Mouse (Mus musculus): ENCODE data around the gene Rpl9.

Rpl9 gene

DNA sequence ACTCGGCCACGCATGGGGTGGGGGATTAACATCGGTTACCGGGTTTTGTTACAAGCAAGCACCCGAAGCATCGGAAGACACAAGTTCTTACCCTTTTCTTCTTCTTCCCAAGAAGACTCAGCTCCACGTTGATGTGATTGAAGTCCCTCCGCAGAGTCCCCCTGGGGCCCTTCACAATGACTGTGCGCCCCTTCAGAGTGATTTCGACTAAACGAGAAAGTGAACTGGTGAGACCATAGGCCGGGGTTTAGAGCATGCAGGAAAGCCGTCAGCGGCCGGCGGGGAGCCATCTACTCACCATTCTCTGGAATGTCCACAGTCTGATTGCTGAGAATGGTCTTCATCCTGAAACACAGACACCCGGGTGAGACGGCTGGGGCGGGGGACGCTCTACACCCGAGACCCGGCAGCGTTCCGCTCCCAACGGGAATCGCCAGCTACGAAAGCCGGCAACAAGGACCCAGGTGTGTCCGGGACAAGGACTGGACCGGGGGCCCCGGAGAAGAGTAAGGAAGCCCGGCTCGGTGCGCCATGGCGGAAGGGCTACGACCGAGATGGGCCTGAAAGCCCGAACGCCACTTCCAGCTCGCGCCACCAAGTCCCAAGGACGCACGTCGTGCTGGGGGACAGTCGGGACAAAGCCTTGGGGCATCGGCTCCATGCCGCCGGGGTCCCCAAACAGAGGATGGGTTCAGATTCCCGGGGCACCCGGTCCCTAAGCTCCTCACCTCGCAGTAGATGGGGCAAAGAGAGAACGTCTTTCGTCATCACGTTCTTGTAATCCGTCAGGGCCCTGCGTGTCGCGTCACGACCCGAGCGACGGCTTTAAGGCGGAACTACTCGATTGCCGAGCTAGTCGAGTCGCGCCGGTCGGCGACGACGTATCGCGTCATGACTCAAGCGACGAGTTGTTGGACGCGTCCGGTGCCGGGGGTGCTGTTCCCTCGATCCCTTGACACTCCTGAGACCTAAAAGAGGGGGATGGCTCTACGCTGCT is at the start of gene Rpl9, which contains the start of gene Lias:
Gene Rpl9 (minus strand): TSS at position 797 of the 997 bp plus-strand sequence.
Gene Lias (plus strand): TSS at position 850 of the 997 bp plus-strand sequence.
- DNase-seq = peak; percentile 95 to 100

GRCm38 (mm10) chr5:65438041-65438440 is 46.8 kb upstream of the Rpl9 start:
- DNase-seq = no peak

DNA sequence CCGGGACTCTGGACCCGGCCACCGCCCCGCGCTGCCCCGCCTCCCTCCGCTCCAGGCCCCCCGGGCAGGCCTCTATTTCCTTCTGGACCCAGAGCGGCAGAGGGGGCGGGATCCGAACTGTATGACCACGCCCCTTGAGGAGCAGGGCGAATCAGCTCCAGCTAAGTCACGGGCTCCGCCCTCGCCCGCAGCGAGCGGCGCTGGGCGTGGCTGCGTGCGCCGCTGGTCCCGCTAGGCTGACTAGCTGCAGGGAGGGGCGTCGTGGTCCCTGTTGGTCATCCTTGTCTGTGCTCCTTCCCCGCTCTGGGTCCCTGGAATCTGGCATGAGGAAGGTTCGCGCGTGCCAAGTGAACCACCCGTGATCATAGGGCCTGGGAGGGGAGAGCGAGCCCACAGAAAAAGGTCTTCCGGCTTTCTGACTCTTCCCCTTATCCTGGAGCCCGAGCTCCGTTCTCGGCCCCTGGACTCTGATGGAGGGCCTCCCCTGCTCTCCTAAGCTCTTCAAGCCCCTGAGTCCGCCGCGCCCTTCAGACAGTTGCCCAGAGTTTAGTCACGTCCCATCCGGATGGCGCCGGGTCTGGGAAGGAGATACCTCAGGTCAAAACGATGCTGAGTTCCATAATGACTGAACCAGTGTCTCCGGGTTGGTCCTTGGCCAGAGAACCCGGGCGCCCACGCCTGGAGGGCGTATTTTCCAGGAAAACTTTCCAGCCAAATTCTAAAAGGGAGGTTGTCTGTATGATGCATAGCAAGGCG is 44.7 kb upstream of the Rpl9 start, which contains the start of gene Ugdh:
Gene Ugdh (minus strand): TSS at position 144 of the 756 bp plus-strand sequence.
- DNase-seq = peak; percentile 98 to 100

DNA sequence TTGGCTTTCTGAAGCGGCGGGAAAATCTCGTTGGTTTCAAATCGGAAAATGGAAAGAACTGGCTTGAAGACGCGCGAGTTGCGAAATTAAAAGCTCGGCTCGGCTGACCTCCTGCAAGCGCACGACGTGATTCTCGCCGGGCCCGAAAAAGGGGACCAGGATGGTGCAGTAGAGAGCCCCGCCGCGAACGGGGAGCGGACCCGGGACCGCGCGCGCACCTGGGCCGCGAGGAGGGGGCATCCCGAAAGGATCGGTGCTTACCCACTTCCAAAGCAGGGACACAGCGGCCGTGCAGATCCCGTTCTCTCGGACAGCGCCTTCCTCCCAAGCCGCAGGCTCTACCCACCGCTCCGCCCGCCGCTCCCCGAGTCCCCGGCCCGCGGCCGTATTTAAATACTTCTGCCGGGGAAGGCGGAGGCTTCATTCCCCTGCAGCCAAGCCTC is 44.1 kb upstream of the Rpl9 start:
- no peak for DNase-seq

DNA sequence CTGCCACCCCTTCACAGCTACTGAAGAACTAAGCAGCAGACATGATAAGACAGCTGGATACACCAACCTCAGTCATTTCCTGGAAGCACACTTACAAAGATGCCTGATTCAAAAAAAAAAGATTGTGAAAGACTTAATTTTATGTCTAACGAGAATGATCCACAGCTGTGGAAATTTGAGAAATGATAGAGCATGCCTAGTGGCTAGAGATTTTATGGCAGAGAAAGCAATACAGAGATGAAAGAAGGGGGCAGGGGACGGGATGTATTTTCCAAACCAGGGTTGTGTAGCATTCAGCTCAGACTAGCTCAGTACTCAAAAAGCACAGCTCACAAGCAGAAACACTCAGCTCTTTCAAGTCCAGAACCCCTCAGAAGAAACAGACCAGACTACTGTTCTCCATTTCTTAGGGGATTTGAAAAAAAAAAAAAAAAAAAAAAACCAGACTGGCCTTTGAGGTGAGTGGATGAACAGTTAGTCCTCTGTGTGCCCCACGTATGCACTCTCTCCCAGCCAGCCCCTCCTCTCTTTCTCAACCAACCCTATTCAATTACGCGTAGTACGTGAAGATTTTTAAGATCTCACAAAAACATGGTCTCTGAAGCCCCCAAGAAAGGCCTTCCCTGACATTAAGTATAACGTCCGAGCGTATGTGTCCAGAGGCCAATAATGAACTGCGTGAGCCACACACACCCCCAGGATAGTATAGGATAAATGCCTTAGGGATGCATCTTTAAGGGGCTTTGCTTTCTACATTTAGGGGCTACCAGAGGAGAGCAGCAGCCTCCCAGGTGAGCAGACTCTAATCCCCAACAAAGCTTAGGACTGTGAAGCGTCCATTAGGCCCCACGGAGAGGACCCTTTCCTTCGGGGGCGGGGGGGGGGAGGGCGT is 43.5 kb upstream of the Rpl9 start:
- peak; percentile 14 to 24 for DNase-seq

GRCm38 (mm10) chr5:65429441-65429840 is 38.2 kb upstream of the Rpl9 start:
- no peak for DNase-seq

DNA sequence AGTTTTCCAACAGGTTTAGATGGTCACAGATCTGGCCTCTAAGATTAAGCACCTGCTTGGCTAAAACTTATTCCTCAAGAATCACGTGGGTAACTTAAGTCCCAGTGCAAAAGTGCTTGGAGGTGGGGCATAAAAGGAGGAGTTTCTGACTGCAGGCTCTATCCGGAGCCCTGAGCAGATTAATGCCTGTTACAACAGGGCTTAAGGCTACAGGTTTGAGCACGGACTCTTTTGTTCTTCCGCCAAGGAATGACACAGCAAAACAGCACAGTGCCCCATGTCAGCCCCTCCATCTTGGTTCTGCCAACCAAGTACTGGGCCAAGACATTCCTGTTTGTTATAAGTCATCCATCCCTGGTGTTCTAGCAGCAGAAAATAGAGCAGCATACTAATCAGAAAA is 37.1 kb upstream of the Rpl9 start:
- no peak for DNase-seq

- no peak for DNase-seq
Measured at GRCm38 (mm10) chr5:65425251-65425650, 34.0 kb upstream of the Rpl9 start.

DNA sequence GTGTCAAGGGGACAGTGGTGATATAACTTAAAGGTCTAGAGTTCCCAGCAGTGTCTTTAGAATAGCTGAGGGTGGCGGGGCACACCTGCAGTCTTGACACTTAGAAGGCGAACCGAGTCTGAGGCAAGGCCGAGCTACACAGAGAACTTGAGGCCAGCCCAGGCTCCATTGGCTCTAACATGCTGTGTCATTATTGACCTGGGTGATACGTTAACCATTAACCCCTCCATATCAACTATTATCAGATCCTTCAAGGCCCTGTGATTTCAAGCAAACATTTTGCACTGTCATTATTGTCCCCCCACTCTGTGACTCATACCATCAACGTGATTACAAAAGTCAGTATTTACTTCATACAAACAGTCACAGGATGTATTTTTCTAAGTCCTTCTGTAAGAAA is 33.0 kb upstream of the Rpl9 start:
- DNase-seq = no peak

DNA sequence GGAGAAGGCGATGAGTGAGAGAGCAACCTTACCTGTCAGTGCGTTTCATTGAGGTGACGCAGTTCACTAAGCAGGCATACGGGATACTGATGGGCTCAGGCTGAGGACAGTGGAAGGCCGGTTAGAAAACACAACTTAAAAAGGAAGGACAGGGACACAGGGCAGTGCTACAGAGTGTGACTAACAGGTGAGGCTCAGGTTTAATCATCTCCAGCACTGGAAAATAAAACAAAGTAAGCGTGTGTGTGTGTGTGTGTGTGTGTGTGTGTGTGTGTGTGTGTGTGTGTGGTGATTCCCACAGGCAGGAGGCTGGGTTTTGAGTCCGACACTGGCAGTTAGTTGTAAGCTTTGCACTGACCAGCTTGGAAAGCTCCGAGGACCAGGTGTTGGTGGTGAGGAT is 31.6 kb upstream of the Rpl9 start:
- no peak for DNase-seq

- no peak for DNase-seq
Measured at GRCm38 (mm10) chr5:65420822-65421221, 29.6 kb upstream of the Rpl9 start.

GRCm38 (mm10) chr5:65419136-65419535 is 27.9 kb upstream of the Rpl9 start:
- DNase-seq = no peak

- DNase-seq = no peak
Measured at GRCm38 (mm10) chr5:65415653-65416458, 24.6 kb upstream of the Rpl9 start.

- DNase-seq = no peak
Measured at GRCm38 (mm10) chr5:65407989-65408388, 16.7 kb upstream of the Rpl9 start.

DNA sequence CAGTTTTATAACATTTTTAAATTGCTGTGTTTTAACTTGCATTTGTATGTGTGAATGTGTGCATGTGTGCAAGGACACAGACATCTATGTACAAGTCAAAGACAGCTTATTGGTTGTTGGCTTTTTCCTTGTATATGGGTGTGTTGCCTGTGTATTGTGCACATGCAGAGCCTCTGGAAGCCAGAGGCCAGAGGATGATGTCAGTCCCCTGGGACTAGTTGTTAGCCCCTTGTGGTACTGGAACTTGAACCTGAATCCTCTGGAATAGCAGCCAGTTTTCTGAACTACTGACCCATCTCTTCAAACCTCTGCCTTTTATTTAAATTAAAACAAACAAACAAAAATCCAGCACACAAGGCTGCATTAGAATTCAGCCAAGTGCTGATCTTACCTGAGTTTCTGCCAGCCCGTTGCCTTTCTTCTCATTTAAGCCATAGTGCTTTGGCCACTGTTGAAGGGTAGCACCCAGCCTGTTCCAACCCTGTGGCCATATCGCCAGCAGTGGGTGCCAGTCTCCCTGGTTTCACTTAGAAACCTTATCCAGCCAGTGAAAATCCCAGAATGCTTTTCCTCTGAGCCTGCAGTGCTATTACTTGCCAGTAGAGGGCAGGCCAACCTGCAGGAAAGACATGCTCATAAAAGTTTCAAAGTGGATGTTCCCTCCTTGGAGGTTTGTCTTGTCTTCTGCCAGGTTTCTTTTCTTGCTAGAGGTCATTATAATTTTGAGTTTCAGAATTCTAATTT is 10.2 kb upstream of the Rpl9 start:
- DNase-seq = peak; percentile 85 to 89

DNA sequence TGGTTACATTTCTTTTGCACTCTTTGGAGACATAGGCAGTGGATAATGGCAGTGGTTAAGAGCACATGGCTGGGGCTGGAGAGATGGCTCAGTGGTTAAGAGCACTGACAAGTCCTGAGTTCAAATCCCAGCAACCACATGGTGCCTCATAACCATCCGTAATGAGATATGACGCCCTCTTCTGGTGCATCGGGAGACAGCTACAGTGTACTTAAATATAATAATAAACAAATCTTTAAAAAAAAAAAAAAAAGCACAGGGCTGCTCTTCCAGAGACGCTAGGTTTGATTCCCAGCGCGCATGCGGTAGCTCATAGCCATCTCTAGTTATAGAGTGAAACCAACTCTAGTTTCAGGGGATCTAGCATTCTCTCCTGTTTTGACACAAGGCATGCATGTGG is 3.2 kb upstream of the Rpl9 start:
- DNase-seq = no peak

- no peak for DNase-seq
Measured at GRCm38 (mm10) chr5:65391753-65392152, 509 bp upstream of the Rpl9 start.

DNA sequence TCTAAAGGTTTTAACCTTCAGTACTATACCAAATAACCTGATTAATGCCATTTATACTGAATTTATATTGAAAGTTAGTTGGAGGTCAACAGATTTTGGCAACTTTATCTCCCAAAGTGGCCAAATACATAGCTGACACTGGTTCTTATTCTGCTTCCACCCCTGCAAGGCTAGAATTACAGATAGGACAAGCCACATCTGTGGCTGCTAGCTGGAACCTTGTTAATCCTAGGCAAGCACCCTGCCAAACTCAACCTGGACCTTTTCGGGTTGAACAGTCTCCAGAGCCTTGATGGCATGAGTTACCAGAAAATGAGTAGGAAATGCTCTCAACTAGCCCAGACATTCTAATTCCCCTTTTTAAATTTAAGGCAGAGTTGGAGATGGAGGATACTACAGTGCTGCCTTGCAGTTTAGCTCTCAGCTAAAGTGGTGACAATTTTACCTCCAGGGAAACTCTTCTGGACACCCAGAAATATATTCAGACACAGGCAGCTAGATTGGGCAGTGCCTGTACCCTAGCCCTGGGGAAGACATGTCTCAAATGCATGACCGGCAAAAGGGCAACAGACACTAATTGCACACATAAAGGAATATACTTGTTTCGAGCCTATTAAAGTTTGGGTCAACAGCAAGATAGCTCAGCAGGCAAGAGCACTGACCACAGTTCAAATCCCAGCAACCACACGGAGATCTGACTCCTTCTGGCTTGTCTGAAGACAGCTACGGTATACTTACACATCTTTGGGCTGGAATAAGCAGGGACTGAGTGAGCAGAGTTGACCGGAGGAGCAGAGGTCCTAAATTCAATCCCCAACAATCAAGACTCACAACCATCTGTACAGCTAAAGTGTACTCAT is 4.0 kb downstream of the Rpl9 start:
- no peak for DNase-seq

DNA sequence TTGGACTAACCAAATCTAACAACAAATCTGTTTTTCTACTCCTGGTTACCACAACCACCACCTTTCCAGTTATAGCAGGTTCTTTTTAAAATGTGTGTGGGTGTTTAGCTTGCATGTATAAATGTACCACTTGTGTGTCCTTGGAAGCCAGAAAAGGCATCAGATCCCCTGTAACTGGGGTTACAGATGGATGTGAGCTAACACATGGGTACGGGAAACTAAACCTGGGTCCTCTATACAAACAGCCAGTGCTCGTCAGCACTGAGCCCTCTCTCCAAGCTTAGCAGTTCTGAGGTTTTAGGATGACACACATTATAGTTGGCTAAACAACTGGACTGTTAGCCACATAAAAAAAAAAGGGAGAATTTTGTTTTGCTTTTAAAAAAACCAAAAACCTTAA is 5.5 kb downstream of the Rpl9 start:
- DNase-seq = no peak

DNA sequence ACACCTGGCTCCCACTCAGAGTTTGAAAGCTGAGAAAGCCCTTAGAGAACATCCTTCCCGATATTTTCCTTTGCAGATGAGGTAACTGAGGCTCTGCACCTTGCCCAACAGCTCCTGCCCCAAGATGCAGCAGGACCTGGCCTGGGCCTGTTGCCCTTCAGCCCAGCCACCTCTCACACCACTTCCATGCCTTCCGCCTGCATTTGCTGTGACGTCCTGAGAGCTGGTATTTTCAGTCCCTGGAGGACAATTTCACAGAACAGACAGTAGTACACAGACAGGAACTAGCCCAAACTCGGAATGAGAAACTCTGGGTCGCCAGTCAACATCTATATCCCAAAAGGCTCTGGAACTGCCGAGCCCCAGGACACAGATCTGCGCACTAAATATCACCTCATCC is 16.5 kb downstream of the Rpl9 start:
- no peak for DNase-seq
